Mouse (Mus musculus): Measurements from ENCODE around the gene Gsn.
A peak's percentile ranks its signal among the peaks of the same experiment; 100 is the strongest.

Gsn gene

DNA sequence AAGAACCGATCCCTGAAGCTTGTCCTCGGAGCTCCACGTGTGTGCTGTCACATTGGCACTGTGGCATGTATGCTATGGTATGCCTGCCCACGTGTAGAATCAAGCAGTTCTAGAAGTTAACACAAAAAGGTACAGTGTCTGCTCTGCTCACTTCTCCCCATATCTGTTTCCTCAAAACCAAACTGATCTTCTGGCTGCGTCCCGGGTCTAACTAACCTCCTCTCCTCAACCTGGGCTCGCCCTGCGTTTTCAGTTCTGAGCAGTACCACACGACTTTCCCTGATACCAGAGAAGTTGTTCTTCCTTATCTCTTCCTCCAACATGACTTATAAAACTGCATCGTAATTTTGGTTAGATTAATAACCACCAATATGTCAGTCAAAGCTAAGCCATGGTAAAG, 71.4 kb downstream of the Gsn start:
- no peak for DNase-seq (ENCODE audit: low spot score)

DNA sequence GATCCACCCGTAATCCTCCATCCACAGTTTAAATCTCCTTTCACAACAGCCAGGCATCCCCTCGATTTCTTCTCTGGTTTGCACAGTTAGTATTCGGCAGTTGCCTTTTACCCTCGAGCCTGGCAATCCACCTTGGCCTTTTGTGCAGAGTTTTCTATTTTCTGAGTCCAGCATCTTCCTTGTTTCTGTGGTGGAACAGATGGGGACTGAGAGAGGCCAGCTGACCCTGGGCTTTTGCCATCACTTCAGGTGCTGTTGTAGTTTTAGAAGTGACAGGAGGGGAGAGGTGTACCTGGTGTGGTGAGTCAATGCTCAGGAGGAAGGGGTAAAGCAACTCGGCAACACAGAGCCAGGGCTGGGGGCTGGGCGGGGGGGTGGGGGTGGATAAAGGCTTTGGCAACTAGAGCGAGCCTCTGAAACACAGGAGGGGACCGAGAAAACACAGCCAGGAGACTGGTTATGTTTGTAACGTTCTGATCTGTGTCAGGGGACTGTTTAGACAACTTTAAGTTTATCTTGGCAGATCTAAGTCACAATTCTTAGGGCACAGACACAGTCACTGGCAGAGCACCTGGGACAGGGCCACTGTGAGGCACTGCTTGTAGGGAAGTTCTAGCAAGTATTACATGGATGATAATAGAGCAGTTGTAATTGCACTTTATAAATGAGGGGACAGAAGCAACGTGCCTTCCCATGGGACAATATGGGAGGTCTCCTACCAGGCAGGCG, 72.0 kb downstream of the Gsn start:
- DNase-seq (ENCODE audit: low spot score) = no peak

- no peak for DNase-seq (ENCODE audit: low spot score)
These were observed 72.9 kb downstream of the Gsn start for GRCm38 (mm10) chr2:35329061-35329460.

GRCm38 (mm10) chr2:35331205-35331604, 75.0 kb downstream of the Gsn start:
- DNase-seq (ENCODE audit: low spot score) = no peak

GRCm38 (mm10) chr2:35333670-35334069, 77.5 kb downstream of the Gsn start:
- no peak for DNase-seq (ENCODE audit: low spot score)

DNA sequence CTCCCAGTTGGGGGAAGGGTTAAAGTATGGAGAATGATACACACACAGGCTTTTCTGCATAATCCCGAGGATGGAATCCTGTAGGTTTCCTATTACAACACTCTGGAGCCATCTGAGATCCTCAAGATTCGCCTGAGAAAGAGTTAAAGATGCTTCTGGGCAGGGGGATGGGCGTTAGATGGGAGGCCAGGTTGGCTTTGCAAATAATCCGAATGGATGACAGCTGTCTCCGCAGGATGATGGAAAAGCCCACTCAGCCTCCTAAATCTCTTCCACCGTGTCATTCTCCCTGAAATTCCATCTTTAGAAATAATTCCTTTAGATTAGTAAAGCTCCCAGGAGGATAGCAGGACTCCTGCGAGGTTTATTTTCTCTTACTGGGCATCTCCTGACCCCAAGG, 79.4 kb downstream of the Gsn start:
- peak; percentile 37 for DNase-seq (ENCODE audit: low spot score)

DNA sequence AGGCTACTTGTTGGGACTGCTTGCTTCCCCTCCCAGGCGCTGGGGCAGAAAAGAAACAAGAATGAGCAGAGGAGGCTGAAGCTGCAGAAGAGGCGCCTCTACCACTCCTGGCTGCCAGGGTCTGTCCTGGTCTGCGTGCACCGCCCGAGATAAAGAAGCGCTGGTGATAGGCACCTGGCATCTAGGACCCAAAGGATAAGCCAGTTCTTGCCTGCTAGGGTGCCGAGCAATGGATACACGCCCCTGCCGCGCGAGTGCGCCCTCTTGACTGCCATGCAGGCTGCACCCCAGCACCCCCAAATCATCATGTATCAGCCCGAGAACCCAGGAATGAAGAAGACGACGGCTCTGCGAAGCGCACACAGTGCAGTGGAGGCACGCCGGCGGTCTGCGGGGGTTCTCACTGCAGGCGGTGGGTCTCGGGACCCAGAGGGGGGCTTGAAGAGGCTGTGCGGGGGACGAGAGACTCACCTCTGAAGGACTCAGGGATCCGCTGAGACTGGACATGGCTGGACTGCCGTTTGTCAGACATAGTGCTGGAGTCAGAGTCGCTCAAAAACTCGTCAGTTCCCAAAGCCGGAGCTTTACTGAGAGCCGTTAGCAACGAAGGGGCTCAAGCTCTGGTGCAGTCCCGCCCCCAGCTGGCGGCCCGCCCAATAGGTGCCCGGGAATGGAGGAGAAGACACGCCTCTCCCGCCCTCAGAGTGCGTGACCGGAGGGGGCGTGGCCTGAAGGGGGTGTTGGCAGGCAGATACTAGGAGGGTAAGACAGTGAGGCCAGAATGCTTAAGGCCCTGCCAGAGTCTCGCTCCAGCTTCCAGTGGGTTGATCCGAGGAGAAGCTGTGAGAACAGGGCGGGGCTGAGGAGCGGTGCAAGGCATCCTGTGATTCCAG, 80.5 kb downstream of the Gsn start, which contains the start of gene Stom:
TSS of gene Stom (minus strand) at position 589 of the 893 bp plus-strand sequence.
- peak; percentile 99 for DNase-seq (ENCODE audit: low spot score)

GRCm38 (mm10) chr2:35337419-35337818, 81.2 kb downstream of the Gsn start:
- peak; percentile 34 for DNase-seq (ENCODE audit: low spot score)

- DNase-seq (ENCODE audit: low spot score) = no peak
These were observed 81.9 kb downstream of the Gsn start for GRCm38 (mm10) chr2:35338036-35338435.

DNA sequence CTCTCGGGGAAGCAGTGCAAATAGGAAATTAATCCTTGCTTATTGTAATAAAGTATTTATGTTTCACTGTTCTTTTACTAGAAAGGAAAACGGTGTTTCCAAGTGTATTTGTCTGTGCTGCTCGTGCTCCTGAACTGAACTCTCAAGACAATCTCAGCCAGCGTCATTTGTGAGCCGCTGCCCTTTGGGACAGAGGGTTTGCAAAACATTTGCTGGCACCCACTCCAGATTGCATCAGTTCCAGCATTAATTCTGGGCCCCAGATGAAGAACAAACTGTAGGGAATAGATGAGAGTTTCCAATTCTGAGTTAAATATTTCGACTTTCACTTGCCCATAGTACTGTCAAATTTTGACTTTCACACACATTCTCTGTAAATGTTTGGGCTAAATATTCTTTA, 82.5 kb downstream of the Gsn start:
- DNase-seq (ENCODE audit: low spot score) = no peak

DNA sequence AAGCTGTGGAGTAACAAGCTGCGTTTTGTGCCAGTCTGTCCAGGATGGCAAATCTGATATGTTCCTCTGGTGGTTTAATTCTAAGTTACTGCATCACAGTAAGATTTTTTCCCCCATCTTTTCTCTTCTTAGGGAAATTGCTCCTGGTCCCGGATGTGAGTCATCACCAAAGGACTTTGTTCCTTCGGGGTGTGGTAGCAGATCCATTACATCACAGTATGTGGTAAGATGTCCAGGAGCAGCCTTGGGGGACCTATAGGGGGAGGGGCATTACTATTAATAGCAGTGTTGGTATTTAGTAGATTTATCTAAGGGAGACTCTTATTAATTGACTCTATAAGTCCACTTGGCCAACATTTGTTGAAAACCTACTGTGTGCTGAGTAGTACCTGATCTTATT, 86.4 kb downstream of the Gsn start:
- no peak for DNase-seq (ENCODE audit: low spot score)

DNA sequence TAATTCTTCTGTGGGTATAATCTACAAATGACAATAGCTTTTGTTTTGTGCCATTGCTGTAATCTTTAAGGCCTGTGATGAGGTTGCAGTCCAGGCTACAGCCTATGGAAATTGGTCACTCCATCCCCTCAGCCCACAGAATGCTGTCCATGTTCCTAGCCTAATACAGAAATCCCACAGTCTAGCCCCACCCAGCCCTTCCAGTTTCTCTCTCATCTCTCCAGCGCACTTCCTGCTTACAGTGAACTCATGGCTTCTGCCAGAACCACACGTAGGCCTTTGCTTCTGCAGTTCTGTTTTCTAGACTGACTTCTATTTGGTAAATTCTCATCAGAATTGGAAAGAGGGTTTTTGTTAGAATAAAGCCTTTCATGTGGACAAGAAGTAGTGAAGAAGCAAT, 89.8 kb downstream of the Gsn start:
- no peak for DNase-seq (ENCODE audit: low spot score)

DNA sequence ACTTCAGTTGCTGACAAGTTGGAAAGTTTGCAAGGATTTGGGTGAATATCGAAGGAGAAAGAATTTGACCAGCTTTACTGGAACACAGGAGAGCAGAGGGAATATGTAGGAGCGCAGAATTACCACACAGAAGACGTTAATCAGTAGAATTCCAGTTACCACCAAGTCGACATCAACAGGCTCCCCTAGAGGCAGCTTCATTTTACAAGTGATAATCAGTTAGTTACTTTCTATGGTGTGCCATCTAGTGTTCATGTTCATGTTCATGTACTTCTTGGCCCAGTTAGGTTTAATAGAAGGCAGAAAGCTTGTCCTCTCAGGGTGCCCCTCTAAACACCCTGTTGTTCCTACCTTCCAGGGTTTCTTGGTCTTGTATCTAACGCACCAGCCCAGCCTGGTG, 93.0 kb downstream of the Gsn start:
- DNase-seq (ENCODE audit: low spot score) = peak; percentile 57
